ENCODE assay signal across 19 mouse cellular contexts in the genomic region with DNA sequence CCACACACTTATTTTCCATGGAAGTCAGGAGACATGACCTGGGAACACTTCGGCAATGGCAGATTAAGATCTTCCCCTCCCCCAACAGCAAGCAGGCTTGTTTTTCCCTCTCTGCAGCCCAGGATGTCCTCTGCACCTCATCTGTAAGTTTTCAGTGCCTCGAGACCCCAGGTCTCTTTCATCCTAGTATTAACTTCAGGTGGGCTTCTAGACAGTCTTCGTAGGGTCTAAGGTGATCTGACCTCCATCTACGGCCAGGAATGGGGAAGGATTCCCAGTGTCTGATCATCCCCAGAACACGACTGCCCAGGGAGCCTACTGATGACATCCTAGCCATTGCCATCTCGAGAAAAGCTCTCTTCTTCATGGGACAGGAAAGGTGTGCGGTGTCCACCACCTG. TPM values are rescaled to one million over a fixed set of nuclear protein-coding genes. Genes with fewer than 3 reads are reported as not detected.
A peak's percentile ranks its signal among the peaks of the same experiment; 100 is the strongest.
DNase-seq lines count a peak whose midpoint lies in the region; ATAC-seq lines count a peak whose summit lies in the region.
"Had no signal": no experiment of that assay in that cellular context is flagged by ENCODE, and none has a peak within 500 bp of the region (broad histone marks: within the 10 kb centered on the region; RNA-seq: fewer than 3 reads in every experiment).

No protein-coding gene starts in this region.

- H3K9me3 ChIP-seq in forebrain, embryonic 11.5 days (ENCODE audit: control insufficient read depth, low read length), result no peaks in the 10 kb centered on the region
- no peaks in the 10 kb centered on the region for H3K9me3 ChIP-seq in forebrain, embryonic 10.5 days
- H3K9me3 ChIP-seq in forebrain, embryonic 15.5 days, result no peaks in the 10 kb centered on the region
- H3K9me3 ChIP-seq in midbrain, embryonic 15.5 days, result no peaks in the 10 kb centered on the region
- H3K9me3 ChIP-seq: limb, embryonic 13.5 days had no signal

- H3K9ac ChIP-seq in forebrain, embryonic 11.5 days (ENCODE audit: low read length), result peak overlapping the region; percentile 31; the same call in 1 of the 2 replicates
- no peak overlapping the region for H3K9ac ChIP-seq in forebrain, embryonic 15.5 days (replicated peaks)
- peak overlapping the region; percentile 60; the same call in 1 of the 2 replicates for H3K9ac ChIP-seq in midbrain, embryonic 15.5 days
- H3K9ac ChIP-seq: limb, embryonic 13.5 days; liver, postnatal 0 days had no signal

- peaks cover 9% of the 10 kb centered on the region for H3K4me1 ChIP-seq in forebrain, embryonic 11.5 days (replicated peaks; ENCODE audit: control insufficient read depth, insufficient read depth, low read length)
- H3K4me1 ChIP-seq in forebrain, embryonic 10.5 days, result peaks cover 38% of the 10 kb centered on the region
- H3K4me1 ChIP-seq in forebrain, embryonic 15.5 days, result peaks cover 32% of the 10 kb centered on the region
- H3K4me1 ChIP-seq in midbrain, embryonic 15.5 days, result peaks cover 23% of the 10 kb centered on the region

- no peak for ATAC-seq in forebrain, embryonic 11.5 days (replicated peaks; ENCODE audit: low FRiP score)
- no peak for ATAC-seq in forebrain, embryonic 15.5 days (replicated peaks)
- no peak for ATAC-seq in midbrain, embryonic 15.5 days (replicated peaks)
- ATAC-seq: intestine, embryonic 16.5 days; liver, postnatal 0 days had no signal

- H3K27me3 ChIP-seq in forebrain, embryonic 11.5 days (ENCODE audit: control insufficient read depth, insufficient read depth, low read length), result peaks cover 16% of the 10 kb centered on the region
- peaks cover 74% of the 10 kb centered on the region for H3K27me3 ChIP-seq in forebrain, embryonic 10.5 days (ENCODE audit: poor library complexity, severe bottlenecking)
- no peaks in the 10 kb centered on the region; the same call in 1 of the 2 replicates for H3K27me3 ChIP-seq in forebrain, embryonic 15.5 days
- H3K27me3 ChIP-seq in midbrain, embryonic 15.5 days (replicated peaks), result peaks cover 6% of the 10 kb centered on the region

- H3K27ac ChIP-seq in forebrain, embryonic 11.5 days (ENCODE audit: low read depth, low read length), result no peak overlapping the region
- H3K27ac ChIP-seq in forebrain, embryonic 10.5 days, result no peak overlapping the region
- H3K27ac ChIP-seq in forebrain, embryonic 15.5 days (replicated peaks), result no peak overlapping the region
- H3K27ac ChIP-seq in midbrain, embryonic 15.5 days, result no peak overlapping the region
- H3K27ac ChIP-seq: heart, adult 2 months; limb, embryonic 13.5 days; stomach, postnatal 0 days had no signal

- peak overlapping the region; percentile 26; the same call in 1 of the 2 replicates for H3K4me2 ChIP-seq in forebrain, embryonic 11.5 days (ENCODE audit: low read depth, low read length, severe bottlenecking)
- peak overlapping the region; percentile 46 for H3K4me2 ChIP-seq in forebrain, embryonic 15.5 days (replicated peaks)
- H3K4me2 ChIP-seq in midbrain, embryonic 15.5 days, result peak overlapping the region; percentile 69
- H3K4me2 ChIP-seq: limb, embryonic 13.5 days had no signal

- no peaks in the 10 kb centered on the region for H3K36me3 ChIP-seq in forebrain, embryonic 11.5 days (ENCODE audit: control insufficient read depth, insufficient read depth, low read length)
- no peaks in the 10 kb centered on the region for H3K36me3 ChIP-seq in forebrain, embryonic 10.5 days (replicated peaks)
- no peaks in the 10 kb centered on the region for H3K36me3 ChIP-seq in forebrain, embryonic 15.5 days
- H3K36me3 ChIP-seq in midbrain, embryonic 15.5 days (replicated peaks), result no peaks in the 10 kb centered on the region
- H3K36me3 ChIP-seq: limb, embryonic 13.5 days had no signal

- no peak for DNase-seq in forebrain, embryonic 11.5 days (ENCODE audit: low spot score)
- DNase-seq in forebrain, embryonic 10.5 days (ENCODE audit: extremely low spot score, low spot score), result no peak
- DNase-seq in cerebellum, adult 9-11 months, result peak; percentile 67
- no peak for DNase-seq in kidney, adult 11 months
- DNase-seq in urinary bladder, postnatal 4 days (ENCODE audit: low spot score in 2 of 2), result no peak
- no peak for DNase-seq in gastrocnemius, adult 18-20 months (ENCODE audit: low spot score)
- DNase-seq: adrenal gland, adult 2 months; B cell, adult 2 months; heart, adult 2 months; kidney, postnatal 36 days; liver, postnatal 0 days; spleen, adult 18-20 months; thymus, postnatal 4 days had no signal

- 80% methylated on average over 7 of the region's 7 CpGs for WGBS in forebrain, embryonic 11.5 days
- WGBS in forebrain, embryonic 10.5 days, result 81% methylated on average over 7 of the region's 7 CpGs
- WGBS in forebrain, embryonic 15.5 days, result 86% methylated on average over 7 of the region's 7 CpGs
- 85% methylated on average over 7 of the region's 7 CpGs for WGBS in midbrain, embryonic 15.5 days

- H3K4me3 ChIP-seq in forebrain, embryonic 11.5 days (ENCODE audit: low read depth, low read length), result no peak overlapping the region
- H3K4me3 ChIP-seq in forebrain, embryonic 10.5 days, result no peak overlapping the region
- H3K4me3 ChIP-seq in forebrain, embryonic 15.5 days, result peak overlapping the region; percentile 34
- H3K4me3 ChIP-seq in midbrain, embryonic 15.5 days, result peak overlapping the region; percentile 42
- H3K4me3 ChIP-seq: heart, adult 2 months; limb, embryonic 13.5 days had no signal

RNA-seq across cellular contexts. Expression of a gene that starts 0.7 kb away (rescaled TPM):
- 0.68 and 0.89 TPM in 2 replicates for polyA plus RNA-seq in forebrain, embryonic 11.5 days (2014; fragmentation: Nextera tagmentation; extraction: Ambion mirVana)
- polyA plus RNA-seq in forebrain, embryonic 10.5 days (2016; fragmentation: Nextera tagmentation; extraction: Ambion mirVana), result 0.17 and 0.43 TPM in 2 replicates
- 3.4 and 3.5 TPM in 2 replicates for polyA plus RNA-seq in forebrain, embryonic 15.5 days (2015; fragmentation: Nextera tagmentation; extraction: Ambion mirVana)
- polyA plus RNA-seq in midbrain, embryonic 15.5 days (2015; fragmentation: Nextera tagmentation; extraction: Ambion mirVana), result 5.6 and 5.9 TPM in 2 replicates
- total RNA-seq in gastrocnemius, adult 18-20 months (2021), result not detected
- total RNA-seq: heart, adult 2 months had no signal
- polyA plus RNA-seq: heart, postnatal 0 days; intestine, embryonic 16.5 days had no signal

RNA-seq across cellular contexts. Expression of a gene that starts 12.5 kb away (rescaled TPM):
- polyA plus RNA-seq in forebrain, embryonic 11.5 days (2014; fragmentation: Nextera tagmentation; extraction: Ambion mirVana), result 0.69 and 0.73 TPM in 2 replicates
- 0.46 and 0.47 TPM in 2 replicates for polyA plus RNA-seq in forebrain, embryonic 10.5 days (2016; fragmentation: Nextera tagmentation; extraction: Ambion mirVana)
- 1.7 and 1.9 TPM in 2 replicates for polyA plus RNA-seq in forebrain, embryonic 15.5 days (2015; fragmentation: Nextera tagmentation; extraction: Ambion mirVana)
- 1.8 TPM in 2 replicates for polyA plus RNA-seq in midbrain, embryonic 15.5 days (2015; fragmentation: Nextera tagmentation; extraction: Ambion mirVana)
- total RNA-seq in gastrocnemius, adult 18-20 months (2021), result under 1 TPM; 0.05 to 0.17 TPM
- polyA plus RNA-seq: heart, postnatal 0 days had no signal

RNA-seq across cellular contexts. Expression of a gene that starts 30.6 kb away (rescaled TPM):
- polyA plus RNA-seq in forebrain, embryonic 11.5 days (2014; fragmentation: Nextera tagmentation; extraction: Ambion mirVana), result 1.5 and 2.1 TPM in 2 replicates
- 0.86 and 2.0 TPM in 2 replicates for polyA plus RNA-seq in forebrain, embryonic 10.5 days (2016; fragmentation: Nextera tagmentation; extraction: Ambion mirVana)
- polyA plus RNA-seq in forebrain, embryonic 15.5 days (2015; fragmentation: Nextera tagmentation; extraction: Ambion mirVana), result 32.2 and 33.1 TPM in 2 replicates
- 56.5 and 63.1 TPM in 2 replicates for polyA plus RNA-seq in midbrain, embryonic 15.5 days (2015; fragmentation: Nextera tagmentation; extraction: Ambion mirVana)
- 1,000 to 10,000 TPM in 1 of 2 experiments, 100 to 1,000 TPM in 1; 896 to 1,049 TPM for total RNA-seq in gastrocnemius, adult 18-20 months (2021)

RNA-seq across cellular contexts. Expression of a gene that starts 47.9 kb away (rescaled TPM):
- polyA plus RNA-seq in forebrain, embryonic 11.5 days (2014; fragmentation: Nextera tagmentation; extraction: Ambion mirVana), result 13.7 and 14.8 TPM in 2 replicates
- 10.6 and 10.8 TPM in 2 replicates for polyA plus RNA-seq in forebrain, embryonic 10.5 days (2016; fragmentation: Nextera tagmentation; extraction: Ambion mirVana)
- 4.7 TPM in 2 replicates for polyA plus RNA-seq in forebrain, embryonic 15.5 days (2015; fragmentation: Nextera tagmentation; extraction: Ambion mirVana)
- polyA plus RNA-seq in midbrain, embryonic 15.5 days (2015; fragmentation: Nextera tagmentation; extraction: Ambion mirVana), result 4.0 and 4.1 TPM in 2 replicates
- total RNA-seq in gastrocnemius, adult 18-20 months (2021), result 1 to 10 TPM; 3.0 to 3.3 TPM

Comparison
In these comparisons a context has a peak if more than half of its experiments do, and no peak if none do; other contexts are left out.
1. H3K4me3 ChIP-seq: peak in forebrain, embryonic 15.5 days (single experiment) and midbrain, embryonic 15.5 days (single experiment); none in forebrain, embryonic 11.5 days (single experiment) and forebrain, embryonic 10.5 days (single experiment).
2. RNA of a gene that starts 30.6 kb away (polyA plus RNA-seq): 56.5 to 63.1 TPM in midbrain, embryonic 15.5 days and 32.2 to 33.1 TPM in forebrain, embryonic 15.5 days; 0.86 to 2.0 TPM in forebrain, embryonic 10.5 days and 1.5 to 2.1 TPM in forebrain, embryonic 11.5 days; every median in the first group is over 10 times any median in the second.
3. Peak in every context shown above with its lines, with median percentiles within 50 percentile points of each other: H3K4me2 ChIP-seq.